7 mouse cellular contexts compared by ENCODE assay signal in genomic region chr10:112270887-112271802, GRCm38 (mm10). TPM values are rescaled to one million over a fixed set of nuclear protein-coding genes. Genes with fewer than 3 reads are reported as not detected.
A peak's percentile ranks its signal among the peaks of the same experiment; 100 is the strongest.
DNase-seq lines count a peak whose midpoint lies in the region; ATAC-seq and TF ChIP-seq lines count a peak whose summit lies in the region.

Gene Kcnc2, plus strand, starts transcription at chr10:112271121.

- TF ChIP-seq CTCF in liver, embryonic 14.5 days (IDR thresholded peaks at IDR 0.05; ENCODE audit: low read depth) = no peak

- H3K27ac ChIP-seq in forebrain, embryonic 11.5 days (ENCODE audit: low read depth, low read length) = no peak within 1 kb of the TSS
- H3K27ac ChIP-seq in liver, embryonic 14.5 days = no peak within 1 kb of the TSS
- no peak within 1 kb of the TSS for H3K27ac ChIP-seq in stomach, embryonic 14.5 days (ENCODE audit: low read length)

- peak within 1 kb of the TSS; percentile 48 for H3K4me3 ChIP-seq in forebrain, embryonic 11.5 days (ENCODE audit: low read depth, low read length)
- peak within 1 kb of the TSS; percentile 29 to 30 for H3K4me3 ChIP-seq in liver, embryonic 14.5 days (ENCODE audit: insufficient read depth in 1 of 2, low read depth in 2 of 2, low read length in 2 of 2)
- H3K4me3 ChIP-seq in stomach, embryonic 14.5 days (ENCODE audit: low read depth, low read length) = peak within 1 kb of the TSS; percentile 47

- peak; percentile 15 for DNase-seq in ovary, postnatal 36 days (ENCODE audit: low spot score)
- no peak for DNase-seq in ovary, postnatal 14 days (ENCODE audit: low spot score)
- DNase-seq in forebrain, embryonic 11.5 days (ENCODE audit: low spot score) = peak; percentile 60
- DNase-seq in kidney, adult 8-10 months = peak; percentile 13 to 19
- DNase-seq in liver, embryonic 14.5 days (ENCODE audit: low read depth in 3 of 3, low spot score in 3 of 3) = no peak

- peaks cover 29% of the 10 kb centered on the region for H3K27me3 ChIP-seq in forebrain, embryonic 11.5 days (ENCODE audit: control insufficient read depth, insufficient read depth, low read length)
- peaks cover 36% of the 10 kb centered on the region for H3K27me3 ChIP-seq in liver, embryonic 14.5 days (ENCODE audit: control insufficient read depth, insufficient read depth, low read length)
- H3K27me3 ChIP-seq in stomach, embryonic 14.5 days (ENCODE audit: control insufficient read depth, insufficient read depth, low read length) = peaks cover 15% of the 10 kb centered on the region; the same call in 1 of the 2 replicates

- peak within 1 kb of the TSS; percentile 95 for H3K4me2 ChIP-seq in forebrain, embryonic 11.5 days (ENCODE audit: low read depth, low read length, severe bottlenecking)
- peak within 1 kb of the TSS; percentile 50 for H3K4me2 ChIP-seq in liver, embryonic 14.5 days (ENCODE audit: low read depth)
- H3K4me2 ChIP-seq in stomach, embryonic 14.5 days (replicated peaks; ENCODE audit: low read depth, low read length) = peak within 1 kb of the TSS; percentile 85

- peaks cover 8% of the 10 kb centered on the region; the same call in 1 of the 2 replicates for H3K4me1 ChIP-seq in forebrain, embryonic 11.5 days (replicated peaks; ENCODE audit: control insufficient read depth, insufficient read depth, low read length)
- H3K4me1 ChIP-seq in liver, embryonic 14.5 days (replicated peaks; ENCODE audit: control insufficient read depth in 2 of 2, insufficient read depth in 2 of 2, low read length in 1 of 2) = peaks cover 0 to 2% of the 10 kb centered on the region in 2 experiments; a peak in 2 of 4 replicates
- peaks cover 15% of the 10 kb centered on the region; the same call in 1 of the 2 replicates for H3K4me1 ChIP-seq in stomach, embryonic 14.5 days (ENCODE audit: control insufficient read depth, insufficient read depth, low read length)

- peak; percentile 60 for ATAC-seq in forebrain, embryonic 11.5 days (replicated peaks; ENCODE audit: low FRiP score)
- no peak for ATAC-seq in liver, embryonic 14.5 days (ENCODE audit: insufficient read depth)
- ATAC-seq in stomach, embryonic 14.5 days (ENCODE audit: insufficient number of reproducible peaks, insufficient read depth, low FRiP score, low read depth) = no peak; the same call in 1 of the 2 replicates
- ATAC-seq in CD4-positive, CD25-positive, alpha-beta regulatory T cell, adult 4 months = no peak

- TF ChIP-seq EP300 in liver, embryonic 14.5 days (IDR thresholded peaks at IDR 0.05; ENCODE audit: low read depth) = no peak

- no peaks in the 10 kb centered on the region for H3K36me3 ChIP-seq in forebrain, embryonic 11.5 days (ENCODE audit: control insufficient read depth, insufficient read depth, low read length)
- H3K36me3 ChIP-seq in liver, embryonic 14.5 days (replicated peaks; ENCODE audit: control insufficient read depth, insufficient read depth, low read depth) = no peaks in the 10 kb centered on the region
- no peaks in the 10 kb centered on the region for H3K36me3 ChIP-seq in stomach, embryonic 14.5 days (ENCODE audit: control insufficient read depth, insufficient read depth, low read length)

- no peaks in the 10 kb centered on the region for H3K9me3 ChIP-seq in forebrain, embryonic 11.5 days (ENCODE audit: control insufficient read depth, low read length)
- H3K9me3 ChIP-seq in liver, embryonic 14.5 days (ENCODE audit: control insufficient read depth, low read length) = no peaks in the 10 kb centered on the region
- H3K9me3 ChIP-seq in stomach, embryonic 14.5 days (ENCODE audit: control insufficient read depth, low read depth, low read length) = no peaks in the 10 kb centered on the region

- H3K9ac ChIP-seq in forebrain, embryonic 11.5 days (ENCODE audit: low read length) = peak within 1 kb of the TSS; percentile 54
- H3K9ac ChIP-seq in liver, embryonic 14.5 days (replicated peaks) = no peak within 1 kb of the TSS
- peak within 1 kb of the TSS; percentile 31 for H3K9ac ChIP-seq in stomach, embryonic 14.5 days (replicated peaks; ENCODE audit: low read depth, low read length)

- WGBS in forebrain, embryonic 11.5 days = under 1% methylated on average over 20 of the region's 20 CpGs
- WGBS in liver, embryonic 14.5 days (ENCODE audit: insufficient replicate concordance) = 1% methylated on average over 20 of the region's 20 CpGs
- WGBS in stomach, embryonic 14.5 days = 3% methylated on average over 20 of the region's 20 CpGs

RNA-seq across cellular contexts. Expression of gene Kcnc2, which starts in this region (rescaled TPM):
- polyA plus RNA-seq in forebrain, embryonic 11.5 days (2014; fragmentation: Nextera tagmentation; extraction: Ambion mirVana) = 1.2 and 1.6 TPM in 2 replicates
- 0.01 TPM in 1 of 2 replicates, not detected in the other for polyA plus RNA-seq in liver, embryonic 14.5 days (2012; rRNA removed)
- not detected in 2 replicates for polyA plus RNA-seq in liver, embryonic 14.5 days (2014; fragmentation: Nextera tagmentation; extraction: Ambion mirVana)
- polyA plus RNA-seq in stomach, embryonic 14.5 days (2014; fragmentation: Nextera tagmentation; extraction: Ambion mirVana) = 0.88 and 1.2 TPM in 2 replicates
- polyA plus RNA-seq in CD4-positive, CD25-positive, alpha-beta regulatory T cell, adult 4 months (2017; shearing (Covaris generic)) = not detected

Comparison
In these comparisons a context has a peak if more than half of its experiments do, and no peak if none do; other contexts are left out.
1. DNase-seq: peak in ovary, postnatal 36 days (single experiment), forebrain, embryonic 11.5 days (single experiment) and kidney, adult 8-10 months (2 of 2); none in ovary, postnatal 14 days (single experiment) and liver, embryonic 14.5 days (0 of 3).
2. Peak in every context shown above with its lines, with median percentiles within 50 percentile points of each other: H3K4me2 ChIP-seq and H3K4me3 ChIP-seq.